Mouse (Mus musculus) heart, embryonic 15.5 days (tissue): ENCODE data around the gene Mest. TPM values are rescaled to one million over a fixed set of nuclear protein-coding genes. Genes with fewer than 3 reads are reported as not detected.

ENCODE experiments used
- ATAC-seq: fragments of 200-750 bp; cut with Nextera tagmentation; replicated peaks from 2 replicates; pipeline ENCODE4 v1.8.0; 2017; ENCODE audit warnings: low read depth, moderate TSS enrichment; ENCODE audit not compliant: insufficient number of reproducible peaks, insufficient read depth, low FRiP score
- H3K27ac ChIP-seq: fragments of 300-500 bp; sonication (generic); 2 replicates; pipeline ENCODE4 v1.5.1; 2015; ENCODE audit warnings: mild to moderate bottlenecking, inconsistent platforms
- H3K27me3 ChIP-seq: fragments of 300-500 bp; sonication (generic); 2 replicates; pipeline ENCODE4 v1.6.1; 2015; ENCODE audit warnings: inconsistent platforms
- H3K36me3 ChIP-seq: fragments of 300-500 bp; sonication (generic); 2 replicates; pipeline ENCODE4 v1.6.1; 2015; ENCODE audit warnings: mild to moderate bottlenecking, inconsistent platforms
- H3K4me1 ChIP-seq: fragments of 300-500 bp; sonication (generic); replicated peaks from 2 replicates; pipeline ENCODE4 v1.6.1; 2015; ENCODE audit warnings: inconsistent platforms
- H3K4me2 ChIP-seq: fragments of 300-500 bp; sonication (generic); 2 replicates; pipeline ENCODE4 v1.6.1; 2015; ENCODE audit warnings: inconsistent platforms, mild to moderate bottlenecking, moderate library complexity
- H3K4me3 ChIP-seq: fragments of 300-500 bp; sonication (generic); 2 replicates; pipeline ENCODE4 v1.5.1; 2015; ENCODE audit warnings: mild to moderate bottlenecking, inconsistent platforms
- H3K9ac ChIP-seq: fragments of 300-500 bp; sonication (generic); 2 replicates; pipeline ENCODE4 v1.6.1; 2015; ENCODE audit warnings: mild to moderate bottlenecking, inconsistent platforms
- H3K9me3 ChIP-seq: fragments of 300-500 bp; sonication (generic); replicated peaks from 2 replicates; pipeline ENCODE4 v1.6.1; 2016; ENCODE audit warnings: inconsistent platforms
- WGBS: fragments of 180-500 bp; shearing (Covaris S2); methylation state at CpG from one replicate; pipeline ENCODE4 v1.1.7; 2015; ENCODE audit warnings: mixed read lengths; 5-methylcytosine and 5-hydroxymethylcytosine counted together
- polyA plus RNA-seq: library from polyadenylated mRNA; unstranded; fragments of >200 nt; fragmentation: Nextera tagmentation; extraction: Ambion mirVana; gene quantifications from 2 replicates; pipeline ENCODE4 v1.2.1, GENCODE M21; 2015

The Mest gene
- 1,527 and 1,993 TPM in 2 replicates for polyA plus RNA-seq

DNA sequence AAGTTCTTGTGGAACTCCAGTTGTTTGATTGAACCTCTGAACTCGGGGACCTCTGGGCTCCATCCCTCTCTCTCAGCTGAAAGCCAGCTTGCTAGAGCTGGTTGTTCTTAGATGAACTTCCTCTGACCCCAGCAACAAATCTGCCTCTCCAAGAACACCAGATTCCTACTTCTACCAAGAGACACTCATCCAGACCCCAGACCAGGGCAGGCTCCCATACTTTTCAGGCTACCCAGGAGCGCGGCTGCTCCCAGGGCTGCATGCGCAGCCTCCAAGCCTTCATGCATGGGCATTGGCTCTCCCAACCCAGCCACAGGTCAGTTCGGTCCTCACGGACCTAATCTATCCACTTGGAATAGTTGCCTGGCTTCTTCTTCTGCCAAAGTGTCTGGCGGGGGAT, at the start of gene Mest:
Mest (plus strand) TSS at position 217 of the 400 bp plus-strand sequence.
- Histone ChIP-seq H3K9me3 (no peaks in the 10 kb centered on the region), H3K36me3 (no peaks in the 10 kb centered on the region), H3K4me2 (no peak within 1 kb of the TSS), H3K27ac (no peak within 1 kb of the TSS), H3K9ac (no peak within 1 kb of the TSS), H3K4me3 (no peak within 1 kb of the TSS), H3K27me3 (no peaks in the 10 kb centered on the region), H3K4me1 (peaks cover 10% of the 10 kb centered on the region)
- WGBS = 49% methylated on average over 7 of the region's 7 CpGs
- ATAC-seq = no peak

DNA sequence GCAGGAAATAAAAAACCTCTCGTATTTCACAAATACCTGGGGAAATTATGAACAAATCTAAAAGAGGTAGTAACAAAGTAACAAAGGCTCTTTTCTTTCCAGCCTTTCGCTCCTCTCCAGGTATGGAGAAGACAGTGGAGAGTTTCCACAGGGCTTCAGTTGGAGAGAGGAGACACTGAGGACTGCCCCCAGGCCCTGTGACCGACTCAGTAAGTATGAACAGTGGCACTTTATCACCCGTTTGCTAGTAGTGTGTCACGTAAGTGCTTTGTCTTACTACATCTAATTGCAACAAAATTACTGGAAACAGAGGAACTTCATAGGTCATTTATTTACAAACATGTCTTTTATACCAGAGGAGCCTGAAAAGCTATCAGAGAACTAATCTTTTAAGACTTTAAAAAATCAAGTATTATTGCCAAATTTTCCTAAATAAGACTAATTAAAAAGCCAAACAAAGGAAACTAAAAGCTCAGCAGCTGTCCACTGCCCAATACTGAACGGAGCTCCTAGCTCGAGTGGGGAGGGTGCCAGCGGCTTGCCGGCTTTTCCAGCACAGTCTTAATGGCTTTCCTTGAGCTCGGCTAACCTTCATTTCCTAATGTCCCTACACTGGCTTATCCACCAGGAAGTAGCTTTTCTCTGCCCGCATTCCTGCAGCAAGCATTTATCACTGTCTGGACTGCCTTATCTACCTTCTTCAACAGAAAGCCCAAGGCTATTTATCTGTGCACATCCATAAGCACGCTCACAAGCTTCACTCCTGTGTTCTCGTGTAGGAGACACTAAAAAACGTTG, 49.4 kb upstream of the Mest start:
- H3K4me3 ChIP-seq = no peak overlapping the region
- H3K36me3 ChIP-seq = no peaks in the 10 kb centered on the region
- H3K4me2 ChIP-seq = peak overlapping the region; percentile 55
- 0 out of 2 replicates have a peak overlapping the region, but pooled peaks have one; percentile 5 for H3K9ac ChIP-seq
- 0 out of 2 replicates have a peak, but pooled peaks have one; percentile 50 for ATAC-seq
- H3K4me1 ChIP-seq = peaks cover 39% of the 10 kb centered on the region
- H3K27me3 ChIP-seq = no peaks in the 10 kb centered on the region
- 19% methylated on average over 14 of the region's 14 CpGs for WGBS
- peak overlapping the region; percentile 90 for H3K27ac ChIP-seq
- H3K9me3 ChIP-seq = no peaks in the 10 kb centered on the region

DNA sequence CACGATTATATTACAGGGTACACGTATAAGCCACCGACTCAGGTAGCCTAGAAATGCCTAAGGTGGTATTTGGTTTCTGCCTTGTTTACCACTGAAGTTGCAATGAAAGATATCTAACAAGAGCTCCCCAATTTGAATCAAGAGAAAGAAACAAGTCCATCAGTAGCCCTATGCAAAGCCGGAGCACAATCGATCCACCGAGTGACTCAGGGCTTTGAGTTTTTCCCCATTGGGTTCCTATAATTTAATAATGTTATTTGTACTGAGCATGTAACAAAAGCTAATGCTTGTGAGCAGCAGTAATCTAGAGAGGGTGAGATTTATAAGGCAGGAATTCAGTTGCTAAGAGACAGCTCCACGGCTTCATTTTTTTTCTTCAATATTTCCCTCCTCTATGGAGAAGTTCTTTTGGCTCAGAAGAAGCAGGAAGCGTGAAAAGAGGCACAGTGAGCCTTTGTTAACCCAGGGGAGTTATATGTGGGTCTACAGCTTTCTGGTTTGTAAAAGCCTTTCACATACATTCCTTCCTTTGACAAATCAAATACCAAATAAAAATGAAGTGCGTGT, 48.5 kb upstream of the Mest start:
- no peaks in the 10 kb centered on the region for H3K36me3 ChIP-seq
- peak overlapping the region; percentile 50 for H3K9ac ChIP-seq
- 53% methylated on average over 9 of the region's 9 CpGs for WGBS
- H3K4me1 ChIP-seq = peaks cover 45% of the 10 kb centered on the region
- H3K4me2 ChIP-seq = peak overlapping the region; percentile 55
- H3K27me3 ChIP-seq = no peaks in the 10 kb centered on the region
- peak overlapping the region; percentile 90 for H3K27ac ChIP-seq
- ATAC-seq = peak; percentile 33; the same call in 1 of the 2 replicates
- H3K4me3 ChIP-seq = no peak overlapping the region
- H3K9me3 ChIP-seq = no peaks in the 10 kb centered on the region

DNA sequence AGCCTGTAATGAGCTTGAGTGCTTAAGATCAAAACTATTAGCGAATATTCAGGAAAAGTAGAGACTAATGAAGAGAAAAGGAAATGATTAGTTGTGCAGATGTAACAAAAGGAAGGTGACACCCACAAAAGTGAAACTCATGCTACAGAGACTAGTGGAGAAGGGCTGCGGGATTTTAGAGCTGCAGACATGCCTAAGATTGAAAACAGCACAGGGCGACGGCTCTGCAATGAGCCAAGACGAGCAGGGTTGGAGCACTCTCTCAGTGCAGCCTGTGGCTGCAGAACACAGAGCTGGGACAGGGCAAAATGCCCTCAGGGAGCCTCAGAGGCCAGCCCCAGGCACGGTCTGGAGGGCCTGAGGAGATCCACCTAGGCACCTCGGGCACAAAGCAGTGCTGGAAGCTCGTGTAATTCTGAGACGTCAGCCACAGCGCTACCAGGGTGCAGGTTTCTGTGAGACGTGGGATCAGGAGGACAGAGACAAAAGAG, 48.0 kb upstream of the Mest start:
- H3K9ac ChIP-seq = peak overlapping the region; percentile 50
- H3K4me3 ChIP-seq = no peak overlapping the region
- peak overlapping the region; percentile 55 for H3K4me2 ChIP-seq
- no peaks in the 10 kb centered on the region for H3K9me3 ChIP-seq
- 0 out of 2 replicates have a peak, but pooled peaks have one; percentile 41 for ATAC-seq
- H3K27ac ChIP-seq = peak overlapping the region; percentile 90
- peaks cover 45% of the 10 kb centered on the region for H3K4me1 ChIP-seq
- H3K36me3 ChIP-seq = no peaks in the 10 kb centered on the region
- 28% methylated on average over 11 of the region's 11 CpGs for WGBS
- H3K27me3 ChIP-seq = no peaks in the 10 kb centered on the region

DNA sequence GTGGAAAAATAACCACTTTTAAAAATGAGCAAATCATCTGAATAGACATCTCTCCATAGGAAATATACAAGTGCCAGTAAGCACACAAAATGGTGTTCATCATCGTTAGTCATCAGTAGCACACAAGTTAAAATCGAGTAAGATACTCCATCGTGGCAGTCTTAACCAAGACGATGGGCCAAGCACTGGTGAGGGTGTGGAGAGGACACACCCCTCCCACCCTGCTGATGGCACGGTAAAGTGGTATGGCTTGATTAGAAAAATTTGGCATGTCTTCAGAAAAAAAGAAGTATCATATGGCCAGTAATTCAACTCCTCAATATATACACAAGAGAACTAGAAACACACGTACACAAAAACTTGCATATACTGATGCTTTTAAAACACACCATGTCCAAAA, 46.8 kb upstream of the Mest start:
- Histone ChIP-seq H3K27ac (no peak overlapping the region), H3K4me2 (no peak overlapping the region), H3K4me1 (peaks cover 45% of the 10 kb centered on the region), H3K9ac (no peak overlapping the region), H3K4me3 (no peak overlapping the region), H3K9me3 (no peaks in the 10 kb centered on the region), H3K36me3 (no peaks in the 10 kb centered on the region), H3K27me3 (no peaks in the 10 kb centered on the region)
- WGBS = 85% methylated on average over 6 of the region's 6 CpGs
- no peak for ATAC-seq

DNA sequence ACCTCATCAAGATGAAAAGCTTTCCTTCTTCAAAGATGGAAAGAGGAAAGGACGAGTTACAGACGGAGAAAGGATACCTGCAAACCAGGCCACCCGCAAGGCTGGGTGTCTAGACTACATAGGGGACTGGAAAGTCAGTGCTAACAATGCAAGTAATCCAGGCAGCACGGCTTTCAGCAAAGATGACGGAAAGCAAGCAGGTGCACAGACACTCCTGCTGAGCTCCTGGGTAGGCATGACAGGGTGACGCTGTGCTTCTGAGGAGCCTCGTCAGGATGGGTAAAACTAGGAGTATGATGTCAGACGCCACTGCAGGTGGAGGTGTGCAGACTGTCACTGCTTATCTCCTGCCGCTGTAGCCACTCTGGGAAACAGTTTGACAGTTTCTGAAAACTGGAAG, 45.8 kb upstream of the Mest start:
- H3K4me2 ChIP-seq = no peak overlapping the region
- WGBS = 65% methylated on average over 9 of the region's 9 CpGs
- no peak overlapping the region for H3K27ac ChIP-seq
- H3K36me3 ChIP-seq = no peaks in the 10 kb centered on the region
- no peak overlapping the region for H3K4me3 ChIP-seq
- H3K4me1 ChIP-seq = peaks cover 46% of the 10 kb centered on the region
- no peaks in the 10 kb centered on the region for H3K27me3 ChIP-seq
- ATAC-seq = no peak
- H3K9me3 ChIP-seq = no peaks in the 10 kb centered on the region
- no peak overlapping the region for H3K9ac ChIP-seq

DNA sequence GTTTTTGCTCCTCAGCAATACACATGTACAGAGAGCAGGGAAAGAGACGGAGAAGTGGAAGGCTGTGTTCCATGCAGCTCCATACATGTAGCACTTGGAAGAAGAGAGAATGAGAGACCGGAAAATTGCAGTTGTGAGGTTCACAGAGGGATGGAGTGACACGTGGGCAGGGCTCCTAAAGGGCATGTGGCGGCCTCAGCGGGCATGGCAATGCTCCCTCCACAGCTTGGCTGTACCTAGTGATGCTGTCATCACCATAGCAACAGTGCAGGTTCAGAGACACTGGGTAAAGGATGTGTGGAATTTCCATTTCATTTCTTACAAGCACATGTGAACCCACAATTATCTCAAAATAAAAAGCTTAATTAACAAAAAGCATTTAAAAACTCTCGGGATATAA, 44.9 kb upstream of the Mest start:
- Histone ChIP-seq H3K27ac (no peak overlapping the region), H3K36me3 (no peaks in the 10 kb centered on the region), H3K9me3 (no peaks in the 10 kb centered on the region), H3K4me3 (no peak overlapping the region), H3K27me3 (no peaks in the 10 kb centered on the region), H3K9ac (no peak overlapping the region), H3K4me1 (peaks cover 43% of the 10 kb centered on the region), H3K4me2 (no peak overlapping the region)
- 81% methylated on average over 6 of the region's 6 CpGs for WGBS
- ATAC-seq = no peak

DNA sequence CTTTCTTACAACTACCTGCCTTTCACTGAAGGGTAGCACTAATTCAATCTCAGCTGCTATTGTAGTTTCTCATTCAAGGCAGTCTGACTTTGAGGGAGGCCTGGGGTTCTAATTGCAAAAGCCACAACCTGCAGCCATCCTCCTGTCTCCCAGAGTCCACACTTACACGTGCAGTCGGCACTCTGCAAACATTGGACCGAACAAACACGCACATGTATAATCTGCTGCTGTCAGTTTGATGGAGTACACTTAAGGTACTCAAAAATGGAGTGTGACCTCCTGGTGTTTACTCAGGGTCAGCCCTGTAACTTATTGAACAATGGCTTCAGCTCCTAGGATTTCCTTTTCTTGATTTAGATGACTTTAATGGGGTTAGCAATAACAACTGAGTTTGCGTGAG, 43.8 kb upstream of the Mest start:
- Histone ChIP-seq H3K36me3 (no peaks in the 10 kb centered on the region), H3K27ac (no peak overlapping the region), H3K4me3 (no peak overlapping the region), H3K4me1 (peaks cover 33% of the 10 kb centered on the region), H3K4me2 (no peak overlapping the region), H3K9ac (no peak overlapping the region), H3K27me3 (no peaks in the 10 kb centered on the region), H3K9me3 (no peaks in the 10 kb centered on the region)
- ATAC-seq = no peak
- 47% methylated on average over 5 of the region's 5 CpGs for WGBS

DNA sequence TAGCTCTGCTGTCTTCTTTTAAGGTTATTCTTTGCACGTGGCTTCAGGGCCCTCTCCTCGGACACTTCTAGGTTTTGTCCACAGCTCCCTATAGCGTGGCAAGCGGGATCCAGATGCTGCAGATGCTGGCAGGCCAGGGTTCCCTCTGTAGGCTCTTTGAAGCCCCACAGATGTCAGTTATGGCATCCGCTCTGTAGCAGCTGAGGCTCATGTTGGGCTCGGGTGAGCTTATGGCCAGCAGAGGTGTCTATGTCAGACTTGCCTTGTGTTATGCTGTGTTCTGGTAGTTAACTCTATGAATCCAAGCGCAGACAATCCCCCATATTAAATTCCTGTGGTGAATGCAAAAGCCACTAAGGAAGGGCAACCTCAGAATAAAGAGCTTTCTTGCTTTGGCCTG, 42.9 kb upstream of the Mest start:
- ATAC-seq = no peak
- Histone ChIP-seq H3K4me3 (no peak overlapping the region), H3K9ac (no peak overlapping the region), H3K27ac (no peak overlapping the region), H3K27me3 (no peaks in the 10 kb centered on the region), H3K9me3 (no peaks in the 10 kb centered on the region), H3K4me1 (peaks cover 24% of the 10 kb centered on the region), H3K36me3 (no peaks in the 10 kb centered on the region), H3K4me2 (no peak overlapping the region)
- 75% methylated on average over 7 of the region's 7 CpGs for WGBS

DNA sequence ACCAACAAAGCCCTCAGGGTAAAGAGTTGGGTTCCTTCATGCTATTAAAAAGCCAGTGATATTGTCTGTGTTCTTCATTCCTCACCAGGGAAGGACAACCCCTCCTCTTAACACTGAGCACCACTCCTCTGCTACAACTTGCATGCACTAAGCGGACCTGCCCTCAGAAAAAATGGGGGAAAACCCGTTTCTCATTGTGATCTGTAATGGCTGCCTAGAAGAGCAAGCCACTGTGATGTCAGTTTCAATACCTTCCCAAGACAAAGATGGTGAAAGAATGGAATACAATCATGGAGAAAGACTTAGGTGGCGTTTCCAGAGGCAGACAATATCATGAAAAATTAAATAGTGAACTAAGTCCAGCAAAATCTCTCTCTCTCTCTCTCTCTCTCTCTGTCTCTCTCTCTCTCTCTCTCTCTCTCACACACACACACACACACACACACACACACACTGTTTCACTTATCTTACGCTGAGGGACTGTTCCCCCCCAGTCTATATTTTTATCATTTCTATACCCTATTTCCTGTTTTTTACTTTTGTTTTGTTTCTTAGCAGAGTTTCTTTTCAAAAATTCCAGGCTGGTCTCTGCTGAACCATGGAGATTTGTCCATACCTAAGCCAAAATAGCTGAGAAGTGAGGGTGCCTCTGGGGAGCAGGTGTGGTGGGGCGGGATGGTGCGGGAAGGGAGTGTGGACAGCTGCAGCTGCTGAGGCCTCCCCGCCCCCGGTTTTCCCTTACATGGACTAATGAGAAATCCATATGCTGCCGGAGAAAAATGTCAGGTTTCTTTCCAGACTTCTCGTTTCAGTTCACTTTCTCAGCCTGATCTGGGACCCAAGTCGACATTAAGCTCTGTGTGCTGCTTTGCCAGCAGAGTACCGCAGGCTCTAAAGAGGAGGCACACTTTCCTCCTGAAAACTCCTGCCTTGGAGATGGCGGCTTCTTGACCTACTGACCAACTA, 41.1 kb upstream of the Mest start:
- no peaks in the 10 kb centered on the region for H3K27me3 ChIP-seq
- H3K9ac ChIP-seq = no peak overlapping the region
- H3K27ac ChIP-seq = peak overlapping the region; percentile 78
- H3K4me2 ChIP-seq = 0 out of 2 replicates have a peak overlapping the region, but pooled peaks have one; percentile 3
- WGBS = 52% methylated on average over 13 of the region's 13 CpGs
- ATAC-seq = 0 out of 2 replicates have a peak, but pooled peaks have one; percentile 55
- H3K4me1 ChIP-seq = peaks cover 20% of the 10 kb centered on the region
- no peak overlapping the region for H3K4me3 ChIP-seq
- H3K9me3 ChIP-seq = no peaks in the 10 kb centered on the region
- H3K36me3 ChIP-seq = no peaks in the 10 kb centered on the region

DNA sequence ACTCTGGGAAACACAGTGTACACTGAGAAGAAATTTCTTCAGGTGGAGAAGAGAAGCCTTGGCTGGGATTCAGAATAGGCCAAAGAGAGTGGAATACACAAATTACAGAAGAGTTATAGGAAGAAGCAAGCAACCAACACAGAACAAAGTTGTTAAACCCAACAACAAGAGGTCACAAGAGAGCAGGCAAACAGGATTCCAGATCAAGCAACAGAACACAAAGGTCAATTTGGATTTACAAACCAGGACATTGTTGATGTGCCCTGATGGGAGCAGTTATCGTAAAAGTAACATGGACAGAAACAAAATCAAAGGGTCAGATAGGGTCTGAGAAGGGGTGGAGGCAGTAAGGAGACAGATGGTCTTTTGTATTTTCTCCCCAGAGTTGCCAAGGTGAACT, 38.8 kb upstream of the Mest start:
- H3K9me3 ChIP-seq = no peaks in the 10 kb centered on the region
- no peak overlapping the region for H3K9ac ChIP-seq
- WGBS = 85% methylated on average over 1 of the region's 1 CpGs
- H3K4me1 ChIP-seq = peaks cover 9% of the 10 kb centered on the region
- no peak overlapping the region for H3K4me3 ChIP-seq
- no peaks in the 10 kb centered on the region for H3K27me3 ChIP-seq
- ATAC-seq = no peak
- H3K4me2 ChIP-seq = no peak overlapping the region
- H3K27ac ChIP-seq = no peak overlapping the region
- no peaks in the 10 kb centered on the region for H3K36me3 ChIP-seq
